28 mouse cellular contexts compared by ENCODE assay signal in genomic region chr11:78454276-78454675, GRCm38 (mm10). TPM values are rescaled to one million over a fixed set of nuclear protein-coding genes. Genes with fewer than 3 reads are reported as not detected.
DNase-seq lines count a peak whose midpoint lies in the region; ATAC-seq and TF ChIP-seq lines count a peak whose summit lies in the region.
"Had no signal": no experiment of that assay in that cellular context is flagged by ENCODE, and none has a peak within 500 bp of the region (broad histone marks: within the 10 kb centered on the region; RNA-seq: fewer than 3 reads in every experiment).

No protein-coding gene starts in this region.

- ATAC-seq in embryonic facial prominence, embryonic 15.5 days (ENCODE audit: insufficient number of reproducible peaks, low FRiP score, low TSS enrichment, low read depth): peak; percentile 7; the same call in 1 of the 2 replicates
- ATAC-seq: forebrain, embryonic 13.5 days; hindbrain, embryonic 16.5 days; intestine, embryonic 16.5 days; liver, embryonic 12.5 days; midbrain, embryonic 13.5 days had no signal

- TF ChIP-seq EP300 in heart, adult 2 months (IDR thresholded peaks at IDR 0.05; ENCODE audit: insufficient read depth, low read depth, low read length): no peak

- H3K4me2 ChIP-seq in embryonic facial prominence, embryonic 15.5 days (replicated peaks): no peak overlapping the region
- H3K4me2 ChIP-seq: embryonic facial prominence, embryonic 12.5 days; forebrain, embryonic 13.5 days; heart, embryonic 11.5 days; liver, embryonic 12.5 days; midbrain, embryonic 13.5 days; neural tube, embryonic 13.5 days had no signal

- H3K79me2 ChIP-seq in heart, adult 2 months (replicated peaks; ENCODE audit: control insufficient read depth, insufficient read depth, low read length): no peaks in the 10 kb centered on the region

- H3K36me3 ChIP-seq in embryonic facial prominence, embryonic 15.5 days: no peaks in the 10 kb centered on the region
- no peaks in the 10 kb centered on the region for H3K36me3 ChIP-seq in embryonic facial prominence, embryonic 10.5 days (replicated peaks)
- no peaks in the 10 kb centered on the region for H3K36me3 ChIP-seq in E14TG2a.4 (ENCODE audit: insufficient read depth, low read length)
- H3K36me3 ChIP-seq in heart, adult 2 months (ENCODE audit: control insufficient read depth, insufficient read depth, low read length): no peaks in the 10 kb centered on the region
- H3K36me3 ChIP-seq: embryonic facial prominence, embryonic 12.5 days; G1E; liver, embryonic 12.5 days; midbrain, embryonic 13.5 days; neural tube, embryonic 13.5 days had no signal

- H3K4me1 ChIP-seq in embryonic facial prominence, embryonic 15.5 days: no peaks in the 10 kb centered on the region
- peaks cover 5% of the 10 kb centered on the region; the same call in 1 of the 2 replicates for H3K4me1 ChIP-seq in embryonic facial prominence, embryonic 10.5 days
- H3K4me1 ChIP-seq in E14TG2a.4 (replicated peaks; ENCODE audit: low read depth, low read length): peaks cover 23% of the 10 kb centered on the region
- no peaks in the 10 kb centered on the region for H3K4me1 ChIP-seq in heart, adult 2 months (ENCODE audit: control insufficient read depth, insufficient read depth, low read length)
- H3K4me1 ChIP-seq: embryonic facial prominence, embryonic 12.5 days; forebrain, embryonic 13.5 days; liver, embryonic 12.5 days; midbrain, embryonic 13.5 days; neural tube, embryonic 13.5 days had no signal

- TF ChIP-seq POLR2A in heart, adult 2 months (IDR thresholded peaks at IDR 0.05; ENCODE audit: insufficient read depth, low read depth, low read length): no peak

- WGBS in embryonic facial prominence, embryonic 15.5 days: 73% methylated on average over 7 of the region's 7 CpGs
- 71% methylated on average over 7 of the region's 7 CpGs for WGBS in embryonic facial prominence, embryonic 10.5 days
- 59% methylated on average over 7 of the region's 7 CpGs for WGBS in heart, adult 2 months

- H3K9ac ChIP-seq in embryonic facial prominence, embryonic 15.5 days: no peak overlapping the region
- no peak overlapping the region for H3K9ac ChIP-seq in heart, adult 2 months (ENCODE audit: low read depth, low read length)
- H3K9ac ChIP-seq: embryonic facial prominence, embryonic 12.5 days; forebrain, embryonic 13.5 days; liver, embryonic 12.5 days; midbrain, embryonic 13.5 days; neural tube, embryonic 13.5 days had no signal

- no peak for TF ChIP-seq CTCF in E14TG2a.4 (conservative IDR thresholded peaks at IDR 0.05; ENCODE audit: low read length)
- TF ChIP-seq CTCF in heart, adult 2 months (IDR thresholded peaks at IDR 0.05): no peak

- no peak overlapping the region for H3K27ac ChIP-seq in embryonic facial prominence, embryonic 15.5 days (replicated peaks)
- H3K27ac ChIP-seq in embryonic facial prominence, embryonic 10.5 days (replicated peaks): no peak overlapping the region
- no peak overlapping the region for H3K27ac ChIP-seq in heart, adult 2 months
- H3K27ac ChIP-seq: embryonic facial prominence, embryonic 12.5 days; forebrain, embryonic 13.5 days; gastrocnemius, adult 2 months; liver, embryonic 12.5 days; midbrain, embryonic 13.5 days; neural tube, embryonic 13.5 days had no signal

- no peak overlapping the region for H3K4me3 ChIP-seq in embryonic facial prominence, embryonic 15.5 days (replicated peaks)
- no peak overlapping the region for H3K4me3 ChIP-seq in embryonic facial prominence, embryonic 10.5 days
- H3K4me3 ChIP-seq in E14TG2a.4 (replicated peaks; ENCODE audit: low read length): peak overlapping the region; percentile 50
- no peak overlapping the region for H3K4me3 ChIP-seq in heart, adult 2 months
- H3K4me3 ChIP-seq: embryonic facial prominence, embryonic 12.5 days; forebrain, embryonic 13.5 days; gastrocnemius, adult 2 months; liver, embryonic 12.5 days; midbrain, embryonic 13.5 days; neural tube, embryonic 13.5 days had no signal

- intact Hi-C loops in heart, adult 2 months (cut with DNase I): no loop called here

- H3K27me3 ChIP-seq in embryonic facial prominence, embryonic 15.5 days: 0 out of 2 replicates have a peak, but pooled peaks cover 5% of the 10 kb centered on the region
- H3K27me3 ChIP-seq in embryonic facial prominence, embryonic 10.5 days (replicated peaks; ENCODE audit: low read depth, poor library complexity, severe bottlenecking): 0 out of 2 replicates have a peak, but pooled peaks cover 6% of the 10 kb centered on the region
- H3K27me3 ChIP-seq in E14TG2a.4 (ENCODE audit: insufficient read depth, low read length): 0 out of 2 replicates have a peak, but pooled peaks cover 6% of the 10 kb centered on the region
- no peaks in the 10 kb centered on the region for H3K27me3 ChIP-seq in heart, adult 2 months (ENCODE audit: control insufficient read depth, insufficient read depth, low read length)
- H3K27me3 ChIP-seq: embryonic facial prominence, embryonic 12.5 days; midbrain, embryonic 13.5 days; neural tube, embryonic 13.5 days had no signal

- DNase-seq in embryonic facial prominence, embryonic 10.5 days (ENCODE audit: low spot score): no peak
- peak; percentile 94 for DNase-seq in R1 (ENCODE audit: low read depth, low spot score)
- peak; percentile 19 for DNase-seq in naive thymus-derived CD4-positive, alpha-beta T cell, adult 2 months (ENCODE audit: low read depth)
- DNase-seq in frontal cortex, postnatal 36 days (ENCODE audit: low spot score in 2 of 2): no peak
- no peak for DNase-seq in heart, adult 2 months

- H3K9me3 ChIP-seq in embryonic facial prominence, embryonic 15.5 days (replicated peaks): no peaks in the 10 kb centered on the region
- H3K9me3 ChIP-seq in embryonic facial prominence, embryonic 10.5 days: no peaks in the 10 kb centered on the region
- H3K9me3 ChIP-seq in E14TG2a.4 (ENCODE audit: low read length): no peaks in the 10 kb centered on the region
- H3K9me3 ChIP-seq: embryonic facial prominence, embryonic 12.5 days; forebrain, embryonic 13.5 days; G1E; liver, embryonic 12.5 days; midbrain, embryonic 13.5 days; neural tube, embryonic 13.5 days had no signal

RNA-seq across cellular contexts. Expression of gene Slc46a1, which starts 11.2 kb away (rescaled TPM):
- 15.5 and 19.0 TPM in 2 replicates for polyA plus RNA-seq in embryonic facial prominence, embryonic 15.5 days (2015; fragmentation: Nextera tagmentation; extraction: Ambion mirVana)
- polyA plus RNA-seq in embryonic facial prominence, embryonic 10.5 days (2016; fragmentation: Nextera tagmentation; extraction: Ambion mirVana): 14.9 and 18.4 TPM in 2 replicates
- total RNA-seq in heart, adult 2 months (2021): 1 to 10 TPM; 1.7 to 3.0 TPM
- 7.8 and 8.5 TPM in 2 replicates for polyA plus RNA-seq in heart, adult 2 months (2012; rRNA removed)
- polyA plus RNA-seq: G1E had no signal

RNA-seq across cellular contexts. Expression of gene Slc13a2, which starts 32.3 kb away (rescaled TPM):
- 0.07 and 0.11 TPM in 2 replicates for polyA plus RNA-seq in embryonic facial prominence, embryonic 15.5 days (2015; fragmentation: Nextera tagmentation; extraction: Ambion mirVana)
- not detected in 2 replicates for polyA plus RNA-seq in embryonic facial prominence, embryonic 10.5 days (2016; fragmentation: Nextera tagmentation; extraction: Ambion mirVana)
- not detected for total RNA-seq in heart, adult 2 months (2021)
- 0.23 TPM in 1 of 2 replicates, not detected in the other for polyA plus RNA-seq in heart, adult 2 months (2012; rRNA removed)
- total RNA-seq: adrenal gland, adult 18-20 months; adrenal gland, postnatal 36 days; G1E; gastrocnemius, adult 2 months; granulocyte monocyte progenitor cell, adult 5-6 weeks; hematopoietic stem cell, adult 5-6 weeks; layer of hippocampus, adult 18-20 months; layer of hippocampus, postnatal 25 days; left cerebral cortex, postnatal 10 days had no signal
- polyA plus RNA-seq: cortical plate, adult 2 months; embryonic facial prominence, embryonic 12.5 days; forebrain, embryonic 13.5 days; G1E; heart, embryonic 11.5 days; heart, postnatal 0 days; hindbrain, embryonic 16.5 days; limb, embryonic 11.5 days; midbrain, embryonic 13.5 days; neural tube, embryonic 13.5 days had no signal

RNA-seq across cellular contexts. Expression of gene Sarm1, which starts 43.3 kb away (rescaled TPM):
- 2.3 and 2.5 TPM in 2 replicates for polyA plus RNA-seq in embryonic facial prominence, embryonic 15.5 days (2015; fragmentation: Nextera tagmentation; extraction: Ambion mirVana)
- polyA plus RNA-seq in embryonic facial prominence, embryonic 10.5 days (2016; fragmentation: Nextera tagmentation; extraction: Ambion mirVana): 5.0 and 6.0 TPM in 2 replicates
- under 1 TPM; 0.45 to 0.52 TPM for total RNA-seq in heart, adult 2 months (2021)
- polyA plus RNA-seq in heart, adult 2 months (2012; rRNA removed): 0.23 and 0.32 TPM in 2 replicates
- total RNA-seq: granulocyte monocyte progenitor cell, adult 5-6 weeks had no signal
- polyA plus RNA-seq: G1E; heart, postnatal 0 days had no signal

RNA-seq across cellular contexts. Expression of gene Vtn, which starts 44.6 kb away (rescaled TPM):
- 2.0 and 4.4 TPM in 2 replicates for polyA plus RNA-seq in embryonic facial prominence, embryonic 15.5 days (2015; fragmentation: Nextera tagmentation; extraction: Ambion mirVana)
- polyA plus RNA-seq in embryonic facial prominence, embryonic 10.5 days (2016; fragmentation: Nextera tagmentation; extraction: Ambion mirVana): 16.3 and 16.7 TPM in 2 replicates
- 10 to 100 TPM; 21.6 to 24.6 TPM for total RNA-seq in heart, adult 2 months (2021)
- polyA plus RNA-seq in heart, adult 2 months (2012; rRNA removed): 44.6 and 68.2 TPM in 2 replicates
- total RNA-seq: G1E; granulocyte monocyte progenitor cell, adult 5-6 weeks; hematopoietic stem cell, adult 5-6 weeks; megakaryocyte progenitor cell, adult 5-6 weeks had no signal
- polyA plus RNA-seq: G1E had no signal

RNA-seq across cellular contexts. Expression of gene Sebox, which starts 49.0 kb away (rescaled TPM):
- 0.17 TPM in 1 of 2 replicates, not detected in the other for polyA plus RNA-seq in embryonic facial prominence, embryonic 15.5 days (2015; fragmentation: Nextera tagmentation; extraction: Ambion mirVana)
- polyA plus RNA-seq in embryonic facial prominence, embryonic 10.5 days (2016; fragmentation: Nextera tagmentation; extraction: Ambion mirVana): not detected in 2 replicates
- not detected for total RNA-seq in heart, adult 2 months (2021)
- polyA plus RNA-seq in heart, adult 2 months (2012; rRNA removed): 0.20 TPM in 1 of 2 replicates, not detected in the other
- total RNA-seq: adrenal gland, adult 18-20 months; adrenal gland, postnatal 36 days; G1E; gastrocnemius, adult 2 months; granulocyte monocyte progenitor cell, adult 5-6 weeks; hematopoietic stem cell, adult 5-6 weeks; megakaryocyte progenitor cell, adult 5-6 weeks had no signal
- polyA plus RNA-seq: embryonic facial prominence, embryonic 12.5 days; G1E; heart, embryonic 11.5 days; heart, postnatal 0 days; intestine, embryonic 16.5 days; limb, embryonic 11.5 days; midbrain, embryonic 13.5 days had no signal

Comparison
In these comparisons a context has a peak if more than half of its experiments do, and no peak if none do; other contexts are left out.
1. DNase-seq: peak in R1 (single experiment) and naive thymus-derived CD4-positive, alpha-beta T cell, adult 2 months (single experiment); none in embryonic facial prominence, embryonic 10.5 days (single experiment), frontal cortex, postnatal 36 days (0 of 2) and heart, adult 2 months (0 of 2).